Mouse (Mus musculus) neutrophil, adult 5-6 weeks (primary cell): ENCODE measurements around the gene Pla2g4b. TPM values are rescaled to one million over a fixed set of nuclear protein-coding genes. Genes with fewer than 3 reads are reported as not detected.

Experiments
- ATAC-seq: fragments of 151-379, 151-347 bp; 2 replicates; pipeline ENCODE4 v1.8.0; 2017; ENCODE audit warnings: mild to moderate bottlenecking, moderate TSS enrichment; ENCODE audit not compliant: insufficient number of reproducible peaks, poor library complexity, low FRiP score, severe bottlenecking; ENCODE audit errors: extremely low read depth
- total RNA-seq: library from RNA; stranded (forward); fragments of 200-1000 nt; gene quantifications from 2 replicates; pipeline ENCODE4 v1.2.3, GENCODE M21; 2017

Gene Pla2g4b
- total RNA-seq, 1 experiment from 2014 or later = 4.8 TPM

DNA sequence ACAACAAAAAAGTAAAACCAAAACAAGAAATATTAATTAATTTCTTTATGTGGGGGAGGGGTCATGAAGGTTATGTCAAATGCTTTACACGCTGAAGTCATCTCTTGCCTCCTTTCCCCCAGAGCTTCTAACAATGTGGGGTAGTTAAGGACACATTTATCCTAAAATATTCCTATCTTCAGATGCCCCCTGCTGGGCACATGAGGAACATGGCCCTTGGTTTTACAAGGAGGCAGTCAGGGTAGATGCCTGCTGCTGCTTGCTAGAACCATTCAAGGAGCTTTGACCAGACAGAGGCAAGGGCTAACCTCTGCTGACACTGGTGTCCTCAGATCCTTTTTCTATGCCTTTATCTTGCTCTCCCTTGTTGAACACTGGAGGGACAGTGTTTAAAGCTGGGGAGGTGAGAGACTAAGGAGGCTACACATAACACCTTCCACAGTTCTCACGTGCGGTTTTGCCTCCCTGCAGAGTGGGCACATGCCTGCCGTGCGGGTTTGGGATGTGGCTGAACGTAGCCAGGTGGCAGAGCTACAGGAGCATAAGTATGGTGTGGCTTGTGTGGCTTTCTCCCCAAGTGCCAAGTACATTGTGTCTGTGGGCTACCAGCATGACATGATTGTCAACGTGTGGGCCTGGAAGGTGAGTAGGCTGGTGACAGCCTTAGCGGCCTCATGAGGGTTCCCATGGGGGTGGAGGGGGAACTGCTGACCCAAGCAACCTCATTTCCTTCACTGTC is 21.6 kb upstream of the Pla2g4b start:
- peak; percentile 58 for ATAC-seq

DNA sequence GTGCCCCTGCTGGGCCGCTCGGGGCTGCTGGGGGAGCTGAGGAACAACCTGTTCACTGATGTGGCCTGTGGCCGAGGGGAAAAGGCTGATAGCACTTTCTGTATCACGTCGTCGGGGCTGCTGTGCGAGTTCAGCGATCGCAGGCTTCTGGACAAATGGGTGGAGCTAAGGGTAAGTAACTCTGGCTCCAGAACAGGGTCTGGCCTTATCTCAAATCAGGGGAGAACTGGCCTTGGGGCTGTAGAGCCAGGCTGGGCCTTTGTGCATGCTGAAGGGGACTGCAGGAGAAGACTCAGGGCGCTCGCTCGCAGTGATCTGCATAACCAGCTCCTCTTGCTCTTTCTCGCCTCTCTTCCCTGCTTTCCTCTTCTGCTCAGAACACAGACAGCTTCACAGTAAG is 20.3 kb upstream of the Pla2g4b start:
- ATAC-seq = no peak

DNA sequence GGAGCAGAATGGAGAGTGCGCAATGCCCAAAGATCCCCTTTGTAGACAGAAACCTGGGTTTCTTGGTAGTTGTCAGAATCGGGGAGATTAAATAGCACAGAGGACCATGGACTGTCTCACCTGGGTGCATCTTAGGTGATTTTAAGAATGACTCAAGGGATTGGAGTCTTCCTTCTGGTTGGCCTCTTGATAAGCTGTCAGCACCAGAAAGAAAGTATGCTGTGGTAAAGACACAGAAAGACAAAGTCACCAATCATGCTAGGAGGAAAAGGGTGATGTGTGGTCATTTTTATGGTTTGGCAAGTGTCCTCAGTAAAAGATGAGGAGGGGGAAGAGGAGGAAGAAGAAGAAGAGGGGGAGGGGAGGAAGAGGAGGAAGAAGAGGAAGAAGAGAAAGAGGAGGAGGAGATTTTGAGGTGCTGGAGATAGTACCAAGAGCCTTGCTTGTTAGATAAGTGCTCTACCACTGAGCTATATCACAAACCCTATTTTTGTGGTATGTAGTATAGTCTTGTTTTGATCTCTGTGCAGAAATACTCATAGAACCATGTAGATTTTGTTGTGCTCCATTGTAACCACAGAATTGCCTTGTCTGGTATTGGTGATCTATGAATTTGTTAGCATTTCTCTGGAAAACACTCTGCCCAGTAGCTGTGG is 19.3 kb upstream of the Pla2g4b start:
- no peak for ATAC-seq

DNA sequence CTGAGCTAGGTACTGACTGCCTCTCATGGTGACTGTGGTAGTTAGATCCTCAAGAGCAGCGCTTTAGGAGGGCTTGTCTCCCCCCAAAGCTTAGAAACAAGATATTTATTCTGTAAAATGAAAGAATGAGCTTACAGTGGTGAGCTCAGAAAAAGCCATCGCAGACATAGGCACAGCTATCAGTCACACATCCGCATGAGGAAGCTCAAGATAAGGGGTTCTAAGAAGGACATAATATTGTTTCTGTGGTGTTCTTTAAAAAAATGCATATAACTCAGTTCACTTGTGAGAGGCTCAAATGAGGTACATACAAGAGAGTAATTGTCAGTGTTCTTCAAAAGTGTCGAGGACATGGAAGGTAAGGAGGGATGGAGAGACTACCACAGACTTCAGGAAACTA is 17.3 kb upstream of the Pla2g4b start:
- no peak for ATAC-seq

DNA sequence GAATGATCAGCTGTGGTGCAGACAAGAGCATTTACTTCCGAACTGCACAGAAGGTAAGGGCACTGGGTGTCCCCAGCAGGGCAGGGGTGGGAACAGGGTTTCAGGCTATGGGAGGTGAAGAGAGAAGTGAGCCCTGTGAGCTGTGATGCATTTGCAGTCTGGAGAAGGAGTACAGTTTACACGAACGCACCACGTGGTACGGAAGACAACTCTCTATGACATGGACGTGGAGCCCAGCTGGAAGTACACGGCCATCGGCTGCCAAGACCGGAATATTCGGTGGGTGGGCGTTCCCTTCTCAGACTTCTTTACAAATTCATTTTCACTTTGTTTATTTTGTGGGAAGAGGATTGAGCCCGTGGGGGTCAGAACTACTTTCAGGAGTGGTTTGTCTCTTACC is 15.6 kb upstream of the Pla2g4b start:
- ATAC-seq = no peak

DNA sequence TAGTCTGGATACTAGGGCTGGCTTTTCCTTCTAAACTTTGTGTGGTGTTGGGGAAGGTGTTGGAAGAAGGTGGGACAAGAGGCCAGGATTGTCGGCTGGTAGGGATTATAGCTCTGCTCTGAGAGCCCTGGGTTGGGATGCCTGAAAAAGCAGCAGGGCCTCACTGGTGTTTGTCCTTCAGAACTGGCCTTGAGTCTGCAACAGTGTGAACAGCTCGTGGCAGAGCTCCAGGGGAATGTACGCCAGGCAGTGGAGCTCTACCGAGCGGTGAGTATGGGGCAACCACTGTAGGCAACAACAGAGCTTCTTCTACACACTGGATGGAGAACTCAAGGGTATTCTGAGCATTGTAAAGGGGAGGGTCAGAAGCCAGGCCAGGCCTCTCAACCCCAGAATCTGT is 8.9 kb upstream of the Pla2g4b start:
- ATAC-seq = no peak

DNA sequence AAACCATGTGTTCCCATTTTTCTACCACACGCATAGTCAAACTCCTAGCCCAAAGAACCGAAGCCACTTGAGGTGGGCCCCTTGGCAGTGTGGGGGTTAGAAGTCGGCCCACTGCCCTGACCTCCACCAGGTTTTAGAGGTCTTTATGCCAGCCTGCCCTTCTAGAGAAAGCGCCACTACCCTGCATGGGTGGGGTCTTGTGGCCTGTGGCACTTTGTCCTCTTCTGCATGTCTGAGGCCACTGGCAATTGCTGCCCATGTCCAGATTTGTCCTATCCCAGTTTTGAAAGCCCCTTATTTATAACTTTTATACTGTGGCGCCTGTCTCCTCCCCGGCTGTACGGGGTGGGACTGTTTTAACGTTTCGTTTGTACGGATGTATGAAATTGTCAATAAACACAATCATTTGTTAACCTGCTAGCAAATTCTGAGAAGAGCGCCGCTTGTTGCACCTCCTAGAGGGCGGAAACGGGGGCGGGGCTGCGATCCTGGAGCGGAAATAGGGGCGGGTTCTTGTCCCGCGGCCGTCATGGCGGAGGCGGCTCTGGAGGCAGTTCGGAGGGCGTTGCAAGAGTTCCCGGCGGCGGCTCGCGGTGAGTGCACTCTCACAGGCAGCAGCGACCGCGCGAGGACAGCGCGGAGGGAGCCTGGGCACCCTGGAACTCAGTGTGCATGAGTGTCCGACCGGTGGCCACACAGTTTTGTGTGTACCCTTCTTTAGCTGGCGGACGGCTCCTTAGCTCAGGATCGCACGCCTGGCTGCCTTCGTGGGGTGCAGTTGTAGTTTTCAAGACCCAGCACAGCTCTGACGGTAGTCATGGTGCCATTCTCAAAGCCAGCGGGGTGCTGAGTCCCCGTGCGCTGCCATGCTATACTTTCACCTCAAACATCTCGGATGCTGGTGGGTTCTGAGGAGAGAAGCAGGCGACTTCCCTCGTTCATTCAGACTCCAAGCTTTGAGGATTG is 6.0 kb upstream of the Pla2g4b start, which contains the start of the genes Jmjd7 and Gm28042:
Gene Jmjd7, plus strand, starts transcription at position 500 of the 966 bp plus-strand sequence.
Gene Gm28042, plus strand, starts transcription at position 510 of the 966 bp plus-strand sequence.
- ATAC-seq = peak; percentile 83

DNA sequence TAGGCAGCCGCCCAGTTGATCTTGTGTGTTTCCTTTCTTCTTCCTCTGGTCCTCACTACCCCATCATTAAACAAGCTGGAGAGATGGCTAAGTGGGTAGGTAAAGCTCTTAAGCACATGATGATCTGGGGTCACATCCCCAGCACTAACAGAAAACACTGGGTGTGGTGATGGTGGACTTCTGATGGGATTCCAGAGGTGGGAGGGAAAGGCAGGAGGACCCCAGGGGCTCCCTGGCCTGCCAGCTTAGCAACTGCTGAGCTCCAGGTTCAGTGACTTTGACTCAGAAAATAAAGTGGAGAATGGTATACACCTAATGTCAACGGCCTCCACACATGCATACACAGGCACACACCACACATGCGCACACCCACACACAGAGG is 5.3 kb upstream of the Pla2g4b start:
- no peak for ATAC-seq

DNA sequence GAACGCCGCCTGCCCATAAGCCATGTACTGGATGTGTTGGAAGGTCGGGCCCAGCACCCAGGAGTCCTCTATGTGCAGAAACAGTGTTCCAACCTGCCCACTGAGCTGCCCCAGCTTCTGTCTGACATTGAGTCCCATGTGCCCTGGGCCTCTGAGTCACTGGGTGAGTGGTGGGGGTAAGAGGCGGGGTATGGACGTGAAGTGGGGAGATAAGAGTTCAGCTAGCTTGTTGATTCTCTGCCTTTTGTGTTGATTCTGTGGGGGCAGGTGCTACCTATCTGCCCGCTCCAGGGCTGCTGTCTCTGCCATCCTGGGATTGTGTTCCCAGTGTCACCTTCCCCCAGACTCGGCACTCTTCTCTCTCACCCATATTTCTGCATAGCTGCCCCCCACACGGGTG is 2.8 kb upstream of the Pla2g4b start:
- no peak for ATAC-seq

DNA sequence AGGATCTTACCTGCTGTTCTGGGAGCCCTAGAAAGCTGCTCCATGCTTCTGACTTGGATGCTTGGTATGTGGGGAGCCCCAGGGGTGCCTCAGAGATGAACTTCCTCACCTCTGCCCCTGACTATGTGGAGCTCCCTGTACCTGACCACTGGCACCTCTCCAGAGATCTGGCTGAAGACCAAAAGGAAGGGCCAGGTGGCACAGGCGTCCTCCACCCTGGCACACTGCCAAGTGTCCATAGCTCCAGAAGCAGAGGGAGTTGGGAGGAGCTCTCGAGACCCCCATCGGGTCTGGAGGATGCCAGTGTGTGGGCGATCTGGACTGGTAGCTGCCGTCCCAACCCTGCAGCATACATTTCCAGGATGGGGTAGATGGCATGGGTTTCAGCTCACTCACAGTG is 509 bp downstream of the Pla2g4b start:
- ATAC-seq = no peak

DNA sequence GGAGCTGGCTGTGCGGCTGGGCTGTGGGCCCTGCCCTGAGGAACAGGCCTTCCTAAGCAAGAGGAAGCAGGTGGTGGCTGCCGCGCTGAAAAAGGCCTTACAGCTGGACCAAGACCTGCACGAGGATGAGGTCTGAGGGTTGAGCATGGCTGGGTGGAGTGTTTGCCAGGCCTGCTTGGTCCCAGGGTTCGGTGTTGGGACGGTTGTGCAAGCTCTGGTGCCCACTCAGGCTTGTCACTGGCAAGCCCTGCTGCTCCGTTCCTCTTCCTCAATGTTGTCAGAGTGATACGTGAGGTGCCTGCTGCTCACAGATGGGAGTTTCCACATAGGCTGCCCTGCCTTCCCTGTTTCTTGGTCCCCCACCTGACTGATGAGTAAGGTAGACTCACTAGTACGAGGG is 4.5 kb downstream of the Pla2g4b start:
- ATAC-seq = no peak

DNA sequence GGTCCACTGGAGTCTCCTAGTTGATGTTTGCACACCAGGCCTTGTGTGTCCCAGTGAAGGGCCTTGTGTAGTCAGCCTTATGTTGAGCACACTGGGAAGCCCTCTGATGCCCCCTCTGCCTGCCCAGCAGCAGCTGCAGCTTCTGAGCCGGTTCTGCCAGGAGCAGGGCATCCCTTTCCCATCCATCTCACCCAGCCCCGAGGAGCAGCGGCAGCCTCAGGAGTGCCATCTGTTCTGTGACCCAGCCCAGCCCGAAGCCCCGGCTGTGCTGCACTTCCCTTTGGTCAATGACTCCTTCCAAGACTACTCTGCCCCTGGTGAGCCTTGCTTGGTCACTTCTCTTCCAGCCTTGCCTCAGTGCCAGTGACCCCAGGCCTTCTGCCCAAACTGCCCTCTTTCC is 7.8 kb downstream of the Pla2g4b start:
- ATAC-seq = no peak

DNA sequence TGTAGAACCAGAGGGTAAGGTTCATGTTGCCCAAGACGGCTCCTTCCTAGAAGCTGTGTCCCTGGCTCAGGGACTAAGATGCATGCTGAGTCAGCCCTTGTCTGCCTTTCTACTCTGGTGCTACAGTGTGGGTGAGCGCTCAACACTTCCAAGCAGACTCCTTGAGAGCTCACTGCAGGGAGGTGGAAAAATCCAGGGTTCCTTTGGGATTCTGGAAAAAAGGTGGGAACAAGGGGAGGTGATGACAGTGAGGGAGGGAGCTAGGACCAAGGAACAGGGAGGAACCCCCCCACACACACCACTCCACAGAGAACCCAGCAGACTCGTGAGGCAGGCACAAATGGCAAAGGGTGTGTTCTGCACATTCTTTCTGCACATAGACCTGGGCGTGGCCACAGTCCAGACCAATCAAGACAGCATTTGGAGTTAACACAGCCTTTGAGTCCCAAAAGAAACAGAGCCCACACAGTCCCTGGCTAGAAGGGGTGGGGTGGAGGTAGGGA is 10.9 kb downstream of the Pla2g4b start:
- ATAC-seq = no peak

DNA sequence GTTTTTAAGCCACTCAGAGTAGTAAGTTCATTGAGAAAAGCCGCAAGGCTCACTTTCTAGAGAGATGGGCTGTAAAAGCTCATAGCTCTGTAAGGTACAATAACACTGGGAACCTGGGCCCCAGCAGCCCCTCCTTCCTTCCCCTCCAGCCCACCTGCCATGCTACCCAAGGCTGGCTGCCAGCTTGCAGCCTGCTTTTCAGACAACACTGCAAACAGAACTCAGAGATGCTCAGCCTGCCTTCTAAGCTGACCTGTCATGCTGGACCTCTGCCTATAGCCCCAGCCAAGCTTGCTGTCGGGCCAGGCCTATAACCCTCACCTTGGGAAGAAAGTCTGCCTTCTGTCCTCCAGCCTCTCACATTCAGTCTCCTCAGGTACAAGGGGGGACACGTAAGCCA is 11.5 kb downstream of the Pla2g4b start:
- no peak for ATAC-seq

DNA sequence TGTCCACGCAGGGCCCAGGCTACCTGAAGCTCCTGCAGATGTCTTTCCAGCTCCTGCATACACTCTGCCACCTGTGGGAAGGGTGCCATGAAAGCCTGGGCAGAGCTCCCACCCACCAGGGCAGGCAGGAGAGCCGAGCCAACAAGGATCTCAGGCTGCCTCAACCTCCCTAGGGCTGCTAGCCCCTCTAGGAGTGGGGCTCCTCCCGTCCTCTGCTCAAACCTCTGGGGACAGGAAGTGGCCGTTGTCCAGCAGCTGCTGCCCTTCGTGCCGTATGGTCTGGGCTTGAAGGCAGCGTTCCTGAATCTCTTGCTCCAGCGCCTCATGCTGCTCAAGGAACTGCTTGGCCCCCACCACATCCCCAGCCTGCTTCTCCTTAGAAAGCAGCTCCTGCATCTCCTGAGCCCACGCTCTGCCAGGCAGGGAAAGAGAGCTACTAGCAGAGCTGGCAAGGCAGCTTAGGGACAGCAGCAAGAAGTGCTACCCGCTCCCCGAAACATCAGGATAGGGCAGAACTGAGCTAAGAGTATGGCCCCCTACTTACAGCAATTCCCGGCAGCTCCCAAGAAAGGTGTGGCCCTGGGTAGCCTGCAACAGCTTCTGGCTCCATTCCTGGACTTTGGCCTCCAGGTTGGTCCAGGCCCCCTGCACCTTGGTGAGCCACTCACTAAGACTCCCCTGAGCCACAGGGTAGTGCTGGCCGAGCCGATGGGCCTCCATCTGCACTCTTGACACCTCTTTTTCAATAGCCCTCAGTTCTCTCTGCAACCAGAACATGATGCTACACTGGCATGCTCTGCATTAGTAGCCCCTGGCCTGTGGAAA is 13.5 kb downstream of the Pla2g4b start:
- ATAC-seq = no peak

DNA sequence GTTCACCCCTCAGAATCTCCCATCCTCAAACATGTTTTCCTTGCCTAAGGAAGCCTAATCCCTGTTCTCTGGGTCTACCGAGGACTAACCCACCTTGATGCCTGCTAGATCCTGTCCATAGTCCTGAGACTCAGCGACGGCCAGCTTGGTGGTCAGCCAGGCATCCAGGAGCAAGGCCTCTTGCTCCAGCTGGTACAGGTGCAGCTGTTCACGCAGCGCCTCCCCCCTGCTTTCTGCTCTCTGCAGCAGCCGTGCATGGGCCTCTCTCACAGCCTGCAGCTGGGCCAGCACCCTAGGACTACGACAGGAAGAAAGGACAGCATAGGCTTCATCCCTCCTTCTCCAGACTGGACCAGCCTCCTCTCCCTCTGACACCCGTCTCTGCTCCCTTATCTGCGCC is 15.0 kb downstream of the Pla2g4b start:
- ATAC-seq = no peak

DNA sequence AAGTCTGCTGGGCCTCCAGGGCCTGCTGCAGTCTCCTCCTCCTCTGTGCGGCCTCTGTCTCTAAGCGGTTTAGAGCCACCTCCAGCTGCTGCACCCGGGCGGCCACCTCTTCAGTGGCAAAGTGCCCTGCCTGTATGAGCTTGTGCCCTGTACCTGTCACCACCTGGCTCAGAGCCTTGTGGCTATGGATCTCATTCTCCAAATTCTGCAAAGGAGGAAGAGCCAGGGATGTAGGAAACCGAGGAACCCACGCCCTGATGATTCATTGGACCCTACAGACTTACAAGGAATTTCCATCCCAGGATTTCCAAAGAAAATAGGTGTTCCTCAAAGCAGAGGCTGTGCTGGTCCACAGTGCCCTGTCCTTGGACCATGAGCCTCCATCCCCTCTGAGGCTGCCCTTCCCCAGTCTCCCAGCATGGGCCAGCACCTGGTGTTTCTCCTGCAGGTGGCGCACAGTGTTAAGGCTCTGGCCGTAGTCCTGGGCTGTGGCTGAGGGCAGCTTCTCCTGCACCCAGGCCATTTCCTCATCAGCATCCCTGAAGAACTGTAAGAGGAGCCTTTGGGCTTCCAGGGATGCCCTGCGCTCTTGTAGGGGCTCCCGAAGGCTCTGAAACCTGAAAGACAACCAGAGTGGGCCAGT is 16.5 kb downstream of the Pla2g4b start:
- no peak for ATAC-seq

DNA sequence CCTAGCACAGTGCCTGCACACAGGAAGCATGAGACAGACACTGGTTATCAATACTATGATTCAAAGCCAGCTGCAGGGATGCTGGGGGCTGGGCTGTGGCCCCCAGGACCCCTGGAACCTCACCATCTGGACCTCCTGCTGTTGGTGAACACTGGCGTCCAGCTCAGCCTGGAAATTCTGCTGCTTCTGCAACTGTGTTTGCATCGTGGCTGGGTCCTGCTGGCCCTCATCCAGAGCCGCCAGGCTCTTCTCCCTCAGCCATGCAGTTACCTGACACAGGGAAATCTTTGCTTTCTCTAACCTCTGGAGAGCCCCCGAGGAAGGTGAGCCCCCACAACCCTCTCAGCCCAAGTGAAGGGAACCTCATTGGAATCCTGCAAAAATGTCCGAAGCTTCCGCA is 18.2 kb downstream of the Pla2g4b start:
- no peak for ATAC-seq
